Mouse (Mus musculus) intestine, postnatal 0 days (tissue): Measurements from ENCODE around the gene Olfr1282. TPM values are rescaled to one million over a fixed set of nuclear protein-coding genes. Genes with fewer than 3 reads are reported as not detected.

Experiments used
- ATAC-seq: fragments of 200-750 bp; cut with Nextera tagmentation; 2 replicates; pipeline ENCODE4 v1.8.0; 2017; ENCODE audit warnings: mild to moderate bottlenecking, moderate TSS enrichment, moderate library complexity
- H3K27ac ChIP-seq: fragments of 300-500 bp; sonication (generic); 2 replicates; pipeline ENCODE4 v1.5.1; 2014; ENCODE audit warnings: mild to moderate bottlenecking, low read depth, low read length, moderate library complexity
- H3K27me3 ChIP-seq: fragments of 300-500 bp; sonication (generic); replicated peaks from 2 replicates; pipeline ENCODE4 v1.6.1; 2014; ENCODE audit warnings: low read length, mixed read lengths; ENCODE audit not compliant: control insufficient read depth, insufficient read depth
- H3K36me3 ChIP-seq: fragments of 300-500 bp; sonication (generic); 2 replicates; pipeline ENCODE4 v1.6.1; 2014; ENCODE audit warnings: mild to moderate bottlenecking, moderate library complexity; ENCODE audit not compliant: control insufficient read depth, insufficient read depth
- H3K4me1 ChIP-seq: fragments of 300-500 bp; sonication (generic); replicated peaks from 2 replicates; pipeline ENCODE4 v1.6.1; 2014; ENCODE audit warnings: antibody characterized with exemption, low read length, mixed read lengths; ENCODE audit not compliant: control insufficient read depth, insufficient read depth
- H3K4me2 ChIP-seq: fragments of 300-500 bp; sonication (generic); replicated peaks from 2 replicates; pipeline ENCODE4 v1.6.1; 2014; ENCODE audit warnings: low read depth, mild to moderate bottlenecking, moderate library complexity
- H3K4me3 ChIP-seq: fragments of 300-500 bp; sonication (generic); 2 replicates; pipeline ENCODE4 v1.5.1; 2014; ENCODE audit warnings: low read depth, low read length
- H3K9ac ChIP-seq: fragments of 300-500 bp; sonication (generic); 2 replicates; pipeline ENCODE4 v1.6.1; 2014; ENCODE audit warnings: mild to moderate bottlenecking, low read depth, low read length
- H3K9me3 ChIP-seq: fragments of 300-500 bp; sonication (generic); 2 replicates; pipeline ENCODE4 v1.6.1; 2016; ENCODE audit warnings: mixed run types; ENCODE audit not compliant: control insufficient read depth
- CTCF ChIP-seq: sonication (generic); IDR thresholded peaks from 2 replicates; pipeline ENCODE4 v1.5.1; 2016; ENCODE audit warnings: low read depth, mild to moderate bottlenecking, control low read depth, antibody characterized with exemption, moderate library complexity
- polyA plus RNA-seq: library from polyadenylated mRNA; unstranded; fragments of >200 nt; fragmentation: Nextera tagmentation; extraction: Ambion mirVana; gene quantifications from 2 replicates; pipeline ENCODE4 v1.2.1, GENCODE M21; 2015

The Olfr1282 gene
- polyA plus RNA-seq, 1 experiment from 2014 or later, result not detected

- H3K27ac ChIP-seq, result no peak overlapping the region
- ATAC-seq, result no peak
- no peak for TF ChIP-seq CTCF
- no peaks in the 10 kb centered on the region for H3K27me3 ChIP-seq
- H3K4me1 ChIP-seq, result no peaks in the 10 kb centered on the region
- H3K36me3 ChIP-seq, result no peaks in the 10 kb centered on the region
- H3K9ac ChIP-seq, result no peak overlapping the region
- H3K4me3 ChIP-seq, result no peak overlapping the region
- H3K4me2 ChIP-seq, result no peak overlapping the region
- H3K9me3 ChIP-seq, result no peaks in the 10 kb centered on the region
These were observed 37.3 kb downstream of the Olfr1282 start for GRCm38 (mm10) chr2:111298541-111298940.

GRCm38 (mm10) chr2:111289836-111290235 is 46.0 kb downstream of the Olfr1282 start, which contains the start of gene Olfr1278:
Gene Olfr1278 (plus strand): TSS chr2:111290136.
- Histone ChIP-seq H3K4me3 (no peak within 1 kb of the TSS), H3K9me3 (no peaks in the 10 kb centered on the region), H3K9ac (no peak within 1 kb of the TSS), H3K27ac (no peak within 1 kb of the TSS), H3K27me3 (no peaks in the 10 kb centered on the region), H3K4me1 (no peaks in the 10 kb centered on the region), H3K36me3 (no peaks in the 10 kb centered on the region), H3K4me2 (no peak within 1 kb of the TSS)
- TF ChIP-seq CTCF, result no peak
- no peak for ATAC-seq

Other genes with a start within 250 kb of the Olfr1282 start
- gene Gm13941, start 230.1 kb downstream of the Olfr1282 start, polyA plus RNA-seq, result not detected in 2 replicates
- not detected in 2 replicates for gene Gm15130, start 183.1 kb downstream of the Olfr1282 start, polyA plus RNA-seq
- gene 4930430A15Rik, start 106.5 kb downstream of the Olfr1282 start, polyA plus RNA-seq, result not detected in 2 replicates
- not detected in 2 replicates for gene Olfr1275, start 100.8 kb downstream of the Olfr1282 start, polyA plus RNA-seq
- gene Olfr1276, start 81.6 kb downstream of the Olfr1282 start, polyA plus RNA-seq, result not detected in 2 replicates
- not detected in 2 replicates for gene Olfr1277, start 62.0 kb downstream of the Olfr1282 start, polyA plus RNA-seq
- gene Olfr1278, start 45.9 kb downstream of the Olfr1282 start, polyA plus RNA-seq, result not detected in 2 replicates
- gene Olfr1279, start 35.4 kb downstream of the Olfr1282 start, polyA plus RNA-seq, result not detected in 2 replicates
- gene Olfr1280, start 22.1 kb downstream of the Olfr1282 start, polyA plus RNA-seq, result not detected in 2 replicates
- not detected in 2 replicates for gene Olfr1281, start 9.6 kb downstream of the Olfr1282 start, polyA plus RNA-seq
- not detected in 2 replicates for gene Olfr1283, start 30.7 kb upstream of the Olfr1282 start, polyA plus RNA-seq
- not detected in 2 replicates for gene Olfr1284, start 39.4 kb upstream of the Olfr1282 start, polyA plus RNA-seq
- not detected in 2 replicates for gene Olfr1286, start 87.0 kb upstream of the Olfr1282 start, polyA plus RNA-seq
- gene Olfr1287, start 113.1 kb upstream of the Olfr1282 start, polyA plus RNA-seq, result not detected in 2 replicates
- gene Olfr1288, start 138.0 kb upstream of the Olfr1282 start, polyA plus RNA-seq, result not detected in 2 replicates
- not detected in 2 replicates for gene Olfr1289, start 144.7 kb upstream of the Olfr1282 start, polyA plus RNA-seq
- gene Olfr1290, start 157.8 kb upstream of the Olfr1282 start, polyA plus RNA-seq, result not detected in 2 replicates
- gene Olfr1291-ps1, start 161.1 kb upstream of the Olfr1282 start, polyA plus RNA-seq, result not detected in 2 replicates
- not detected in 2 replicates for gene Olfr1293-ps, start 189.1 kb upstream of the Olfr1282 start, polyA plus RNA-seq
- not detected in 2 replicates for gene Olfr1294, start 204.2 kb upstream of the Olfr1282 start, polyA plus RNA-seq
- not detected in 2 replicates for gene Olfr1295, start 233.6 kb upstream of the Olfr1282 start, polyA plus RNA-seq